Mouse (Mus musculus): ENCODE measurements around the gene Serinc4. TPM values are rescaled to one million over a fixed set of nuclear protein-coding genes. Genes with fewer than 3 reads are reported as not detected.

Serinc4 gene
- 0.22 TPM for polyA plus RNA-seq (2014; fragmentation: Illumina TruSeq; extraction: RNeasy Lipid Tissue Mini Kit (QIAGEN cat#74804); ENCODE audit: low read depth, low replicate concordance)

GRCm38 (mm10) chr2:121456692-121457642, at the start of gene Serinc4:
Gene Serinc4 (minus strand): TSS chr2:121456781.

DNA sequence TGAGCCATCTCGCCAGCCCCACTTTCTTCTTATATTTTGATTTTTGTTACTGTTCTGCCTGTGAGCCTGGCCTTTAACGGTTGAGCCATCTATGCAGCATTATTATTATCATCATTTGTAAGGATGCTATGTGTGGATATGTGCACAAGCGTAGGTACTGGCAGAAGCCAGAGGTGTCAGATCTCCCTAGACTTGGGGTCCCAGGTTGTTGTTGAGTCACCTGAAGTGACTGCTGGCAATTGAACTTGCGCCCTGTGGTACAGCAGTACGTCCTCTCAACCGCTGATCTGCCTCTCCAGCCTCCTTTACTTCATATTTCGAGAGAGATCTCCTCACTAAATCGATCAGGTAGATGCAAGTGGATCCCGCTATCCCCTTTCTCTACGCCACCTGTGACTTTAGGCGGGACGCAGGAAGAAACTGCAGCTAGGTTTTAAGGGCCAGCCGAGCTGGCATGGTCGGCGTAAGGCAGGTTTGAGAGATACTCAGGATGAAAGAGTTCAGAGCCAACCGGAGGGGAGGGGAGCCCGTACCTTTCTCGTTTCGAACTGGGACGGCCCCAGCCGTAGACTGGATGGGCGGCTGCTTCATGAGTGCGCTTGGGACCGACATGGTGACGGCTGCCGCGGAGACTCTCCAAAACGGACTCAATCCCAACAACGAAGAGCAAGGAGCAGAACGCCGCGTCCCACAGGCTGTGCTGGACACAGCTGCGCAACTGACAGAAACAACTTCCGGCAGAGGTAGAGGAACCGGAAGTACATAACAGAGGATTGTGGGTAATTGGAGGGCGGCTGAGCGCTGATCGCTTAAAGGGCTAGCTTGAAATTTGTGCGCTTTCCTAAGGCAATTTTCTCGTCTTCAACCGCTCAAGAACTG, 17.0 kb upstream of the Serinc4 start, which contains the start of gene Mfap1b:
Mfap1b (minus strand) TSS at position 767 of the 879 bp plus-strand sequence.

DNA sequence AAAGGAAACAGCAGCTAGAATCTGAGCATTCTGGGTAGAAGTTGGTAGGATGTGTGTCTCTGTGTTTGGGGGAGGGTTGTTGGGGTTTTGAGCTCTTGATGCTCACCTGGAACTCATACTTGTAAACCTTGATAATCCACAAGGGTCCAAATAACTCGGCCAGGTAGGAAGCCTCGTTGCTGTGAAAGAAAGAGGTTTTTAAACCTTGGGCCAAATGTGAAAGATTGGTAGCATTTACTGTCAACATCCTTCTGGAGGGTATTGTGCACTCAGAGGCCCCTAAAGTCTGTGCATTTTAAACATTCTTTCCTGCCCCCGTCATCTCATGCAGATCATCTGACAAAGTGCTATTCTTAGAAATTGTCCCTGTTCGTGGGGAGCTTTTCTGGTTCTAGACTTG, 3.6 kb downstream of the Serinc4 start, which contains the start of gene Hypk:
Hypk (plus strand) TSS at position 301 of the 400 bp plus-strand sequence.

GRCm38 (mm10) chr2:121448739-121449535, 7.6 kb downstream of the Serinc4 start, which contains the start of gene Serf2:
Gene Serf2 (plus strand): TSS chr2:121449195.

GRCm38 (mm10) chr2:121444178-121444577, 12.4 kb downstream of the Serinc4 start, which contains the start of gene Ell3:
Gene Ell3 (minus strand): TSS chr2:121444278.

DNA sequence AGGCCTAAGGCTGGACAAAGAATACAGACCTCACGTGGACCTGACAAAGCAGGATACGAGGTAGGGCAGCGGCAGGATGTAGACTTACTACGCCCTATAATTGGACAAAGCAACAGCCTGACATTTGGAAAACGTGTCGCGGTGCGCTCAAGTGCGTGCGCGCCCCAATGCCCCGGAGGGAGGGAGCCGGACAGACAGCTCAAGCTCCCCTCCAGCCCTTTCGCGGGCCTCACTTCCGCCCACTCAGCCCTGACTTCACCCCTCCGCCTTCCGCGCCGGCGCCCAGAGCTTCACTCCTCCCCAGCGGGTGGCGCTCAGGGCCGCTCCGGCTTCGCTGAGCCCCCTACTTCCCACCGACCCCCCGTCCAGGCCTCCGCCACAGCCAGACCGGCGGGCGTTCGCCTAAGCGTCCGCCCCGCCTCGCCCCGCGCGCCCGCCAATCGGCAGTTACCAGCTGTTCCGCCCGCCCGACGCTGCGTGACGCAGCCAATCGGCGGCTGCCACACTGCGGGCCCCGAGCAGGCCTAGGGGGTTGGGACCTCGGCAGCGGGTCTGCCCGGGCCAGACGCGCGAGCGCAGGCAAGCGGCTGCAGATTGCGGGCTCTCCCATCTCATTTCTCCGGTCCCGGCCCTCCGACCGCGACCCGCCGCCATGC, 43.1 kb downstream of the Serinc4 start, which contains the start of the genes Pdia3 and Catsper2:
Pdia3 (plus strand) TSS at position 389 of the 656 bp plus-strand sequence.
Catsper2 (minus strand) TSS at position 406 of the 656 bp plus-strand sequence.

Other genes with a start within 250 kb of the Serinc4 start
- gene Trp53bp1, start 185.4 kb downstream of the Serinc4 start, polyA plus RNA-seq (2014; fragmentation: Illumina TruSeq; extraction: RNeasy Lipid Tissue Mini Kit (QIAGEN cat#74804); ENCODE audit: low read depth, low replicate concordance): 15.0 TPM
- gene Map1a, start 167.2 kb downstream of the Serinc4 start, polyA plus RNA-seq (2014; fragmentation: Illumina TruSeq; extraction: RNeasy Lipid Tissue Mini Kit (QIAGEN cat#74804); ENCODE audit: low read depth, low replicate concordance): 0.88 TPM
- gene Ppip5k1, start 101.4 kb downstream of the Serinc4 start, polyA plus RNA-seq (2014; fragmentation: Illumina TruSeq; extraction: RNeasy Lipid Tissue Mini Kit (QIAGEN cat#74804); ENCODE audit: low read depth, low replicate concordance): 34.6 TPM
- 524 TPM for gene Ckmt1, start 99.1 kb downstream of the Serinc4 start, polyA plus RNA-seq (2014; fragmentation: Illumina TruSeq; extraction: RNeasy Lipid Tissue Mini Kit (QIAGEN cat#74804); ENCODE audit: low read depth, low replicate concordance)
- gene Strc, start 69.6 kb downstream of the Serinc4 start, polyA plus RNA-seq (2014; fragmentation: Illumina TruSeq; extraction: RNeasy Lipid Tissue Mini Kit (QIAGEN cat#74804); ENCODE audit: low read depth, low replicate concordance): not detected
- gene Pdia3, start 43.0 kb downstream of the Serinc4 start, polyA plus RNA-seq (2014; fragmentation: Illumina TruSeq; extraction: RNeasy Lipid Tissue Mini Kit (QIAGEN cat#74804); ENCODE audit: low read depth, low replicate concordance): 1,508 TPM
- gene Catsper2, start 43.0 kb downstream of the Serinc4 start, polyA plus RNA-seq (2014; fragmentation: Illumina TruSeq; extraction: RNeasy Lipid Tissue Mini Kit (QIAGEN cat#74804); ENCODE audit: low read depth, low replicate concordance): 2.7 TPM
- 13.1 TPM for gene Ell3, start 12.5 kb downstream of the Serinc4 start, polyA plus RNA-seq (2014; fragmentation: Illumina TruSeq; extraction: RNeasy Lipid Tissue Mini Kit (QIAGEN cat#74804); ENCODE audit: low read depth, low replicate concordance)
- 102 TPM for gene Serf2, start 7.6 kb downstream of the Serinc4 start, polyA plus RNA-seq (2014; fragmentation: Illumina TruSeq; extraction: RNeasy Lipid Tissue Mini Kit (QIAGEN cat#74804); ENCODE audit: low read depth, low replicate concordance)
- gene Hypk, start 3.5 kb downstream of the Serinc4 start, polyA plus RNA-seq (2014; fragmentation: Illumina TruSeq; extraction: RNeasy Lipid Tissue Mini Kit (QIAGEN cat#74804); ENCODE audit: low read depth, low replicate concordance): 47.8 TPM
- gene Mfap1b, start 17.3 kb upstream of the Serinc4 start, polyA plus RNA-seq (2014; fragmentation: Illumina TruSeq; extraction: RNeasy Lipid Tissue Mini Kit (QIAGEN cat#74804); ENCODE audit: low read depth, low replicate concordance): 42.7 TPM
- gene Mfap1a, start 49.9 kb upstream of the Serinc4 start, polyA plus RNA-seq (2014; fragmentation: Illumina TruSeq; extraction: RNeasy Lipid Tissue Mini Kit (QIAGEN cat#74804); ENCODE audit: low read depth, low replicate concordance): 75.9 TPM
- 17.8 TPM for gene Wdr76, start 49.9 kb upstream of the Serinc4 start, polyA plus RNA-seq (2014; fragmentation: Illumina TruSeq; extraction: RNeasy Lipid Tissue Mini Kit (QIAGEN cat#74804); ENCODE audit: low read depth, low replicate concordance)